Mouse (Mus musculus) Patski (cell line): ENCODE data around the gene Adgrg6. TPM values are rescaled to one million over a fixed set of nuclear protein-coding genes. Genes with fewer than 3 reads are reported as not detected.

Experiments used
- ATAC-seq: fragments of 100-300 bp; one replicate; pipeline ENCODE4 v1.8.0; 2021
- CTCF ChIA-PET: fragments of 350-600 bp; sonication (Branson Sonifier 250); formaldehyde crosslinking; loops from one replicate; lab custom pipeline; 2022; ENCODE audit warnings: inconsistent platforms; lab: Charles Lee
- POLR2A ChIA-PET: fragments of 350-600 bp; sonication (Branson Sonifier 250); formaldehyde crosslinking; loops from one replicate; lab custom pipeline; 2022; ENCODE audit warnings: antibody characterized with exemption, inconsistent platforms; lab: Charles Lee
- DNase-seq: peaks from one replicate; pipeline ENCODE4 v3.0.0-alpha.2; 2011; ENCODE audit warnings: low read depth, low spot score
- H3K27me3 ChIP-seq: fragments of 371-371 bp; one replicate; pipeline ENCODE4 v1.5.1; 2021
- CTCF ChIP-seq: fragments of 100-300 bp; IDR thresholded peaks from one replicate; pipeline ENCODE4 v1.5.1; 2021
- in situ Hi-C: fragments of 300-500 bp; cut with MboI; formaldehyde crosslinking; loops from 3 replicates; pipeline ENCODE4 v1.11.1; 2018; ENCODE audit warnings: low pct_unique_long_range_greater_than_20kb, mixed read lengths
- polyA plus RNA-seq: library from polyadenylated mRNA; unstranded; gene quantifications from one replicate; pipeline ENCODE4 v1.2.3, GENCODE M21; 2021

The Adgrg6 gene
- polyA plus RNA-seq, 1 experiment from 2014 or later = 43.0 TPM

GRCm38 (mm10) chr10:14445590-14446291 is 99.7 kb downstream of the Adgrg6 start:
- H3K27me3 ChIP-seq = no peaks in the 10 kb centered on the region
- DNase-seq = no peak
- TF ChIP-seq CTCF = no peak
- in situ Hi-C loops = loop anchor here (5.0 kb wide), 1 partner anchor 257 kb away; no protein-coding TSS in a partner anchor
- CTCF ChIA-PET = no interaction called here
- ATAC-seq = no peak
- POLR2A ChIA-PET = no interaction called here

- no peaks in the 10 kb centered on the region for H3K27me3 ChIP-seq
- DNase-seq = no peak
- no peak for TF ChIP-seq CTCF
- no peak for ATAC-seq
- ChIA-PET CTCF (no interaction called here), POLR2A (no interaction called here)
- in situ Hi-C loops = no loop called here
These were observed 104.4 kb downstream of the Adgrg6 start for GRCm38 (mm10) chr10:14440860-14441579.

GRCm38 (mm10) chr10:14404070-14404469 is 141.4 kb downstream of the Adgrg6 start:
- ChIA-PET POLR2A (no interaction called here), CTCF (interaction anchor here (0.7 to 1.5 kb wide), 3 partner anchors 10 to 263 kb away, joined by 3 to 4 read pairs (median 4); no protein-coding TSS in a partner anchor)
- ATAC-seq (no peak), DNase-seq (no peak)
- TF ChIP-seq CTCF = peak; percentile 56
- no peaks in the 10 kb centered on the region for H3K27me3 ChIP-seq
- in situ Hi-C loops = no loop called here

GRCm38 (mm10) chr10:14401744-14402143 is 143.7 kb downstream of the Adgrg6 start:
- CTCF ChIA-PET = interaction anchor here (1.5 to 1.6 kb wide), 3 partner anchors 10 to 78 kb away, joined by 3 to 5 read pairs (median 3); no protein-coding TSS in a partner anchor
- DNase-seq (no peak), ATAC-seq (no peak)
- H3K27me3 ChIP-seq = no peaks in the 10 kb centered on the region
- no peak for TF ChIP-seq CTCF
- POLR2A ChIA-PET = interaction anchor here (0.8 kb wide), 1 partner anchor 42 kb away, joined by 3 read pairs; no protein-coding TSS in a partner anchor
- in situ Hi-C loops = no loop called here

GRCm38 (mm10) chr10:14391025-14391639 is 154.3 kb downstream of the Adgrg6 start:
- TF ChIP-seq CTCF = peak; percentile 52
- ChIA-PET CTCF (interaction anchor here (0.7 to 1.6 kb wide), 12 partner anchors 9 to 1371 kb away, joined by 3 to 9 read pairs (median 4); no protein-coding TSS in a partner anchor), POLR2A (no interaction called here)
- H3K27me3 ChIP-seq = no peaks in the 10 kb centered on the region
- DNase-seq = peak; percentile 30
- ATAC-seq = peak; percentile 84
- in situ Hi-C loops = loop anchor here (5.0 to 25.0 kb wide), 2 partner anchors 189 to 1304 kb away; no protein-coding TSS in a partner anchor

- no peak for TF ChIP-seq CTCF
- ATAC-seq (peak; percentile 47), DNase-seq (peak; percentile 12)
- in situ Hi-C loops = loop anchor here (5.0 to 25.0 kb wide), 5 partner anchors 63 to 1368 kb away; partner anchors contain the start of genes Adat2 and Pex3
- ChIA-PET CTCF (interaction anchor here (1.6 kb wide), 1 partner anchor 20 kb away, joined by 3 read pairs; no protein-coding TSS in a partner anchor), POLR2A (no interaction called here)
- H3K27me3 ChIP-seq = no peaks in the 10 kb centered on the region
These were observed 159.9 kb downstream of the Adgrg6 start for GRCm38 (mm10) chr10:14385574-14385973.

- ChIA-PET POLR2A (no interaction called here), CTCF (interaction anchor here (1.0 kb wide), 1 partner anchor 20 kb away, joined by 3 read pairs; no protein-coding TSS in a partner anchor)
- TF ChIP-seq CTCF = no peak
- DNase-seq = no peak
- ATAC-seq = no peak
- in situ Hi-C loops = no loop called here
- H3K27me3 ChIP-seq = peaks cover 4% of the 10 kb centered on the region
These were observed 180.3 kb downstream of the Adgrg6 start for GRCm38 (mm10) chr10:14365065-14365589.

- H3K27me3 ChIP-seq = peaks cover 4% of the 10 kb centered on the region
- no peak for ATAC-seq
- ChIA-PET POLR2A (no interaction called here), CTCF (interaction anchor here (0.9 kb wide), 1 partner anchor 28 kb away, joined by 4 read pairs; no protein-coding TSS in a partner anchor)
- in situ Hi-C loops = no loop called here
- no peak for DNase-seq
- TF ChIP-seq CTCF = no peak
These were observed 182.2 kb downstream of the Adgrg6 start for GRCm38 (mm10) chr10:14363226-14363625.

GRCm38 (mm10) chr10:14358271-14358670 is 187.2 kb downstream of the Adgrg6 start:
- POLR2A ChIA-PET = no interaction called here
- DNase-seq (no peak), ATAC-seq (no peak)
- in situ Hi-C loops = no loop called here
- CTCF ChIA-PET = no interaction called here
- H3K27me3 ChIP-seq = no peaks in the 10 kb centered on the region
- no peak for TF ChIP-seq CTCF

Other genes starting within 250 kb of the Adgrg6 start
- 80.2 TPM for gene Vta1, start 159.9 kb upstream of the Adgrg6 start, polyA plus RNA-seq
- gene Nmbr, start 159.9 kb upstream of the Adgrg6 start, polyA plus RNA-seq = 0.15 TPM
- gene Gje1, start 172.6 kb upstream of the Adgrg6 start, polyA plus RNA-seq = 0.05 TPM